Mouse (Mus musculus) midbrain, embryonic 10.5 days (tissue): Measurements from ENCODE around the gene Zfp11. TPM values are rescaled to one million over a fixed set of nuclear protein-coding genes. Genes with fewer than 3 reads are reported as not detected.
"Not testable (repeated sequence)": the region's sequence is repeated elsewhere in the genome, so short reads cannot be mapped to it uniquely, and the experiment has no call there.

ENCODE experiments used
- DNase-seq: peaks from one replicate; pipeline ENCODE4 v3.0.0-alpha.2; 2017; ENCODE audit warnings: low spot score
- H3K27ac ChIP-seq: fragments of 300-500 bp; sonication (generic); replicated peaks from 2 replicates; pipeline ENCODE4 v1.5.1; 2016; ENCODE audit warnings: mild to moderate bottlenecking
- H3K27me3 ChIP-seq: fragments of 300-500 bp; sonication (generic); 2 replicates; pipeline ENCODE4 v1.6.1; 2016; ENCODE audit warnings: low read depth, mild to moderate bottlenecking; ENCODE audit not compliant: poor library complexity, severe bottlenecking
- H3K36me3 ChIP-seq: fragments of 300-500 bp; sonication (generic); 2 replicates; pipeline ENCODE4 v1.6.1; 2016; ENCODE audit warnings: mild to moderate bottlenecking, moderate library complexity
- H3K4me1 ChIP-seq: fragments of 300-500 bp; sonication (generic); 2 replicates; pipeline ENCODE4 v1.6.1; 2016
- H3K4me3 ChIP-seq: fragments of 300-500 bp; sonication (generic); 2 replicates; pipeline ENCODE4 v1.5.1; 2016; ENCODE audit warnings: mild to moderate bottlenecking, moderate library complexity
- H3K9me3 ChIP-seq: fragments of 300-500 bp; sonication (generic); replicated peaks from 2 replicates; pipeline ENCODE4 v1.6.1; 2016; ENCODE audit warnings: mild to moderate bottlenecking
- WGBS: fragments of 180-500 bp; shearing (Covaris S2); methylation state at CpG from one replicate; pipeline ENCODE4 v1.1.7; 2016; 5-methylcytosine and 5-hydroxymethylcytosine counted together
- polyA plus RNA-seq: library from polyadenylated mRNA; unstranded; fragments of >200 nt; fragmentation: Nextera tagmentation; extraction: Ambion mirVana; gene quantifications from 2 replicates; pipeline ENCODE4 v1.2.1, GENCODE M21; 2016

The Zfp11 gene
- polyA plus RNA-seq, 1 experiment from 2014 or later: 6.3 TPM

DNA sequence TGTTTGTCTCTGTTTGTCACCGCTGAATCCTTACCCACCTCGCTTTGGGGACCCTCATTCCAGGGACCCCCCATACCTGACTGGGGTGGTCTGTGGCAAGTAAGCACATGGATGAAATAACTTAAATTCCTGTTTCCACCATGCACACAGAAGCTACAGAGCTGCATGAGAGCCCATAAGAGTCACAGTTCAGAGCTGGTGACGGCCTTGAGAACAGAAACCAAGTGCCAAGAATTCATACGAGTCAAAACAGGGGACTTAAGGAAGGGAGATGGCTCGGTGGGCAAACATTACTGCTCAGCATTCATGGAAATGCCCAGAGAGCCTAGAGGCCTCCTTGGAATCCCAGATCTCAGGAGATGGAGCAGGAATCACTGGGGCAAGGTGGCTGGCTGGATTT, 5.8 kb downstream of the Zfp11 start:
- Histone ChIP-seq H3K4me1 (peaks cover 7% of the 10 kb centered on the region), H3K9me3 (no peaks in the 10 kb centered on the region), H3K36me3 (peaks cover 18% of the 10 kb centered on the region), H3K27ac (no peak overlapping the region), H3K4me3 (no peak overlapping the region), H3K27me3 (no peaks in the 10 kb centered on the region)
- WGBS: 91% methylated on average over 5 of the region's 5 CpGs
- no peak for DNase-seq

DNA sequence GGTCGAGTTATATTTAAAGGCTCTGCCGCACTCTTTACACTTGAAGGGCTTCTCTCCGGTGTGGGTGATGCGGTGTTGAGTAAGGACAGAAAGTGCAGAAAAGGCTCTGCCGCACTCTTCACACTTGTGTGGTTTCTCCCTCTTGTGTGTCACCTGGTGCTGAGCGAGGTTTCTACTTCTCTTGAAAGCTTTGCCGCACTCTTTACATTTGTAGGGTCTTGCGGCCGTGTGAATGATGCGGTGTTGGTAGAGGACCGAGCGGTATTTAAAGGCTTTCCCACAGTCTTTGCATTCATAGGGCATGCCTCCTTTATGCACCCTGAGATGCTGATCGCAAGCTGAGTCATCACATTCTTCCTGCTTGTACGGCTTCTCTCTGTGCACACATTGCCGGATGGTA, 12.0 kb downstream of the Zfp11 start:
- DNase-seq: no peak
- H3K4me3 ChIP-seq: no peak overlapping the region
- no peaks in the 10 kb centered on the region for H3K4me1 ChIP-seq
- no peak overlapping the region for H3K27ac ChIP-seq
- no peaks in the 10 kb centered on the region for H3K9me3 ChIP-seq
- H3K36me3 ChIP-seq: peaks cover 60% of the 10 kb centered on the region
- 96% methylated on average over 15 of the region's 15 CpGs for WGBS
- no peaks in the 10 kb centered on the region for H3K27me3 ChIP-seq

DNA sequence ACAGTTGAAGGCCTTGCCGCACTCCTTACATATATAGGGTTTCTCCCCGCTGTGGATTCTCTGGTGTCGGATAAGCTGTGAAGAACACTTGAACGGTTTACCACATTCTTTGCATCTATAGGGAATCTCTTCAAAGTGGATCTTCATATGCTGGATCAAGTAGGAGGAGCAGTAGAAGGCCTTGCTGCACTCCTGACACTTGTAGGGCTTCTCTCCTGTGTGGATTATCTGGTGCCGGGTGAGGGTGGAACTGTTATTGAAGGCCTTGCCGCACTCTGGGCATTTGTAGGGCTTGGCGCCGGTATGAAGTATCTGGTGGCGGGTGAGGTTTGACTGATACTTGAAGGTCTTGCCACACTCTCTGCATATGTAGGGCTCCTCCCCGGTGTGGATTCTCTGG, 12.9 kb downstream of the Zfp11 start:
- no peak for DNase-seq
- no peaks in the 10 kb centered on the region for H3K9me3 ChIP-seq
- no peaks in the 10 kb centered on the region for H3K4me1 ChIP-seq
- no peak overlapping the region for H3K4me3 ChIP-seq
- H3K36me3 ChIP-seq: peaks cover 60% of the 10 kb centered on the region
- H3K27ac ChIP-seq: no peak overlapping the region
- no peaks in the 10 kb centered on the region for H3K27me3 ChIP-seq
- 97% methylated on average over 10 of the region's 10 CpGs for WGBS

DNA sequence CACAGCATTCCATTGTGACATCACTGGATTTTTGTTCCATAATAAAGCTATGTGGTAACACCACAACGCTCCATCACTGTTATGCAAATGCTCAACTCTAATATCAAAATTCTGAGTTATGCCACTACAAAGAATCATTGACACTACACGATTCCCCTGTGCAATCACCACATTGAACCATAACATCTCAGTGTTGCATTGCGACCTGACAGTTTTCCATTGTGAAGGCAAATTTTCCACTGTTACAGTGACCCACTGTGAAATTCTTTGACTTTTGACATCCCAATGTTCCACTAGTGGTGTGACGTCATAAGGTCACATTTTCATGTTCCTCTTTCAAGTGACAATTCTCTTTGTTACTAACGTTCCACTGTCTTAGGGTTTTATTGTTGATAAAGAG, 19.0 kb downstream of the Zfp11 start:
- H3K27me3 ChIP-seq: no peaks in the 10 kb centered on the region
- no peak overlapping the region for H3K27ac ChIP-seq
- 95% methylated on average over 5 of the region's 5 CpGs for WGBS
- no peaks in the 10 kb centered on the region for H3K4me1 ChIP-seq
- DNase-seq: no peak
- no peaks in the 10 kb centered on the region for H3K9me3 ChIP-seq
- peaks cover 13% of the 10 kb centered on the region for H3K36me3 ChIP-seq
- no peak overlapping the region for H3K4me3 ChIP-seq

DNA sequence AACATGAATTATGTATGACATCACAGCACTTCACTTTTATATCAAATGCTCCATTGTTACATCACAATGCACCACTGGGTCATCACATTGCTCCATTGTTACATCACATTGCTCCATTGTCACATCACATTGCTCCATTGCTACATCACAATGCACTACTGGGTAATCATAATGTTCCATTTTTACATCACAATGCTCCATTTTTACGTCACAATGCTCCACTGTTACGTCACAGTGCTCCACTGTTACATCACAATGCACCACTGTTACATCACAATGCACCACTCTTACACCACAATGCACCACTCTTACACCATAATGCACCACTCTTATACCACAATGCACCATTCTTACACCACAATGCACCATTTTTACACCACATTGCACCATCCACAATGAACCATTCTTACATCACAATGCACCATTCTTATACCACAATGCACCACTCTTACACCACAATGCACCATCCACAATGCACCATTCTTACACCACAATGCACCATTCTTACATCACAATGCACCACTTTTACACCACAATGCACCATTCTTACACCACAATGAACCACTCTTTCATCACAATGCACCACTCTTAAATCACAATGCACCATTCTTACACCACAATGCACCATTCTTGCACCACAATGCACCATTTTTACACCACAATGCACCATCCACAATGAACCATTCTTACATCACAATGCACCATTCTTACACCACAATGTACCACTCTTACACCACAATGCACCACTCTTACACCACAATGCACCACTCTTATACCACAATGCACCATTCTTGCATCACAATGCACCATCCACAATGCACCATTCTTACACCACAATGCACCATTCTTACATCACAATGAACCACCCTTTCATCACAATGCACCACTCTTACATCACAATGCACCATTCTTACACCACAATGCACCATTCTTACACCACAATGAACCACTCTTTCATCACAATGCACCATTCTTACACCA, 37.3 kb downstream of the Zfp11 start:
- H3K36me3 ChIP-seq, H3K4me3 ChIP-seq, DNase-seq, H3K9me3 ChIP-seq, H3K27me3 ChIP-seq, H3K4me1 ChIP-seq, H3K27ac ChIP-seq: not testable (repeated sequence)
- 86% methylated on average over 2 of the region's 2 CpGs for WGBS

DNA sequence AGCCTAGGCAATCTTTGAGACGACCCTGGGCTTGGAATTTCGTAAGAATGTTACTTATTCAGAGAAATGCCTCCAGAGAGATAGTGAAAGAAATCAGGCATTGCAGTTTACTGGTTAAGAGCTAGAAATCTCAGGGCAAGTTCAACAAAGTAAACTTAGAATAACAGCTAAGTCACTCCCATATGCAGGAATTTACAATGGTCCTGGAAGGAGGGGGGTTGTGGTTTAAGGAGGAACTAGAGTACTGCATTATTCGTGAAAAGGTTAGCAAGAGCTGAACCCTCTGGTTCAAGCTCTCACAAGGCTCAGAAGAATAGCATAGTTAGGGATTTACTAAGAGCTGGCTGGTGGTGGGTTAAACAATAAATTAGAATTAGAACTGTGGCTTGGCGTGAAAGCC, 43.3 kb downstream of the Zfp11 start:
- not testable (repeated sequence) for H3K4me1 ChIP-seq, DNase-seq, H3K4me3 ChIP-seq, H3K36me3 ChIP-seq, H3K27me3 ChIP-seq, H3K9me3 ChIP-seq, H3K27ac ChIP-seq
- 84% methylated on average over 4 of the region's 4 CpGs for WGBS

DNA sequence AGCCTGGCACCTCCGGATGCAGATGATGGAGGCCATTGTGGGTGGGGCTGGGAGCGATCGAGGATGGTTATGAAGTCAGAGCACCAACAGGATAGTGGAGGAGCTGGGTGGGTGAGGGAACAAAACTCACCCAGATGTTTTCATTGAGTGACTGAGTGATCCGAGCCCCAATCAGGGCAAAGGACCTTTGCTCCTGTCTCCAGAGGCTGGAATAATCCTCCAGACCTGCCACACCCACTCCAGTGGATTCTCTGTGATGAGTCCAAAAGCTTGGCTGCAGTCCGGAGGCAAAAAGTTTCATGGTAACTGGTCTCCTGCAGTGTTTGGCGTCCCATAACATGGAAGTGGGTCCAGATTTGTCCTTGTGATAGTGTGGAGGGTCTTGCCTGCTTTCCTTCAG, 43.8 kb downstream of the Zfp11 start:
- Histone ChIP-seq H3K4me3 (no peak overlapping the region), H3K4me1 (no peaks in the 10 kb centered on the region), H3K9me3 (no peaks in the 10 kb centered on the region), H3K36me3 (no peaks in the 10 kb centered on the region), H3K27me3 (no peaks in the 10 kb centered on the region), H3K27ac (no peak overlapping the region)
- WGBS: 84% methylated on average over 6 of the region's 6 CpGs
- DNase-seq: no peak

DNA sequence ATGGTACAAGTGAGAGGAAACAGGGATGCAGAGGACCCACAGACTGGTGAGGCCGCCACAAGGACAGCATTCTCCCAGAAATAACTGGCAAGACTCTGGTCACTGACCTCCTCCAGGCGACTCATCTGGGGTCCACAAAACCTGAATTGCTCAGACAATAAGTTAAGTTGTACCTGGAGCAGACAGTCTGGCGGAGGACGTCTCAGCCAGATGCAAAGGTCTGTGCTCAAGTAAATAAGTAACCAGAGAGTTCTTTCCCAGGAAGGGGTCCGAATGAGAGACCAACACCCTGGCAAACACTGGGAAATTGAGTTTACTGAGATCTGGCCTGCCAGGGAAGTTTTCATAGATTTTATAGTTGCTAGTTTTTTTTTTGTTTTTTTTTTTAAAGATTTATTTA, 48.5 kb downstream of the Zfp11 start:
- no peak overlapping the region for H3K4me3 ChIP-seq
- 92% methylated on average over 5 of the region's 5 CpGs for WGBS
- no peak overlapping the region for H3K27ac ChIP-seq
- no peaks in the 10 kb centered on the region for H3K4me1 ChIP-seq
- H3K9me3 ChIP-seq: no peaks in the 10 kb centered on the region
- no peaks in the 10 kb centered on the region for H3K36me3 ChIP-seq
- H3K27me3 ChIP-seq: no peaks in the 10 kb centered on the region
- DNase-seq: no peak

DNA sequence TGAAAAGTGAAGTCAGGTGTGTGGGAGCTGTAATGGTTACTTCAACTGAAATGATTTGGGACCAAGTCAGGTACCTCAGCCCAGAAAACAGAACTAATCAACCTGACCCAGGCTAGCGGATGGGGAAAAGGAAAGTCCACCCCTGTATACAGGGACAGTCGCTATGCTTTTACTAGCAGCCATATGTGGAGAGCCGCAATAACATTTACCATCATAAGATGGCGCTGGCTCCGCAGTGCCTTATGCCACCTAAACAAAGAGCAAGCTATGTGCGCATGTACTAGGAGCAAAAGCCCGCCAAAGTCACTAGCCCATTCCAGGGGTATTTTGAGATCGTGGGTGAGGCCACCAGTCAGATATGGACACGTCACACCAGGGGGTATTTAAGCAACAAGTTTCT, 49.3 kb downstream of the Zfp11 start:
- not testable (repeated sequence) for H3K27ac ChIP-seq, H3K4me3 ChIP-seq, H3K4me1 ChIP-seq, H3K36me3 ChIP-seq, H3K9me3 ChIP-seq, DNase-seq, H3K27me3 ChIP-seq
- 62% methylated on average over 9 of the region's 9 CpGs for WGBS

DNA sequence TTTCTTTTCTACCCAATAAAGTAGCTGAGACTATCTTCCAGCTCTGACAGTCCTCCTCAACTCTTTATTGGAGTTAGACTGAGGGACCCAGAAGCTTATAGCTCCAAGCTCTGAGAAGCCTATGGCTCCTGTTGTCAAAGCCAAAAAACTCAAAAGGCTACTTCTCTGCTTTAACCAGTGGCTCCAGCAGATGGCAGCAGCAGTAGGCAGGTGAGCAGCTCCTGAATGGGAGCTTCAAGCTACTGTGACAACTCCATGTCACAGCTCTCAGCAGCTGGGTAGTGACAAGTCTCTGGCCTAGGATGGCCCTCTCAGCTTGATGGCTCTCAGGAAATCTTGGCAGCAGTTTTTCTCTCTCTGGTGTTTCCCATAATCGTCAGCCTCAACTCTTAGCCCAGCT, 58.8 kb downstream of the Zfp11 start:
- no peak overlapping the region for H3K27ac ChIP-seq
- H3K27me3 ChIP-seq: no peaks in the 10 kb centered on the region
- peak; percentile 72 for DNase-seq
- peaks cover 7% of the 10 kb centered on the region; the same call in 1 of the 2 replicates for H3K36me3 ChIP-seq
- no peaks in the 10 kb centered on the region for H3K9me3 ChIP-seq
- no peaks in the 10 kb centered on the region for H3K4me1 ChIP-seq
- H3K4me3 ChIP-seq: no peak overlapping the region
- WGBS: 17% methylated on average over 1 of the region's 1 CpGs

DNA sequence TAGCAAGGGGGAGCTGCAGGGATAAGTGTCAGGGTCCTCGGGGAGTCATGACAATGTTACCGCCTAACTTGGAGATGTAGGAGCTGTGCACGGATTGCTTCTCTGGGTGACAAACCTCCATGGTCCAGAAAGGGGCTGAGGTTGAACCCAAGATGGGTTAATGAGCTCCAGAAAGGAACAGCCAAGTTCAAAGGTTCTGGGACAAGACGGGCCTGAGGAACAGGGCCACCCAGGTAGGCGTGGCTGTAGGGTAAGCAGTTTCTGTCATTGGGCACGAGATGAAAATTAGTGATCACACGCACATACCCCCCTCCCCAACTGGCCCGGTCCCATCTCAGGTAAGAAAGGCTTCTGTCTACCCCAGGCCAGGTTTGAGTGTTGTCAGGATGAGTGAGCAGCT, 62.4 kb downstream of the Zfp11 start:
- WGBS: 87% methylated on average over 8 of the region's 8 CpGs
- Histone ChIP-seq H3K27ac (no peak overlapping the region), H3K4me1 (no peaks in the 10 kb centered on the region), H3K4me3 (no peak overlapping the region), H3K9me3 (no peaks in the 10 kb centered on the region), H3K27me3 (no peaks in the 10 kb centered on the region), H3K36me3 (peaks cover 25% of the 10 kb centered on the region)
- no peak for DNase-seq
